Mouse (Mus musculus) limb, embryonic 12.5 days (tissue): Measurements from ENCODE around the gene Zfp157. TPM values are rescaled to one million over a fixed set of nuclear protein-coding genes. Genes with fewer than 3 reads are reported as not detected.
"Not testable (repeated sequence)": the region's sequence is repeated elsewhere in the genome, so short reads cannot be mapped to it uniquely, and the experiment has no call there.

Source experiments
- ATAC-seq: fragments of 200-750 bp; cut with Nextera tagmentation; 2 replicates; pipeline ENCODE4 v1.8.0; 2017; ENCODE audit warnings: low read depth, moderate TSS enrichment; ENCODE audit not compliant: insufficient number of reproducible peaks, insufficient read depth, low FRiP score, low TSS enrichment
- H3K27ac ChIP-seq: fragments of 300-500 bp; sonication (generic); 2 replicates; pipeline ENCODE4 v1.5.1; 2016; ENCODE audit warnings: mild to moderate bottlenecking, moderate library complexity
- H3K27me3 ChIP-seq: fragments of 300-500 bp; sonication (generic); 2 replicates; pipeline ENCODE4 v1.6.1; 2016; ENCODE audit warnings: mild to moderate bottlenecking, moderate library complexity
- H3K36me3 ChIP-seq: fragments of 300-500 bp; sonication (generic); 2 replicates; pipeline ENCODE4 v1.6.1; 2016; ENCODE audit warnings: mild to moderate bottlenecking, moderate library complexity
- H3K4me1 ChIP-seq: fragments of 300-500 bp; sonication (generic); replicated peaks from 2 replicates; pipeline ENCODE4 v1.6.1; 2016
- H3K4me2 ChIP-seq: fragments of 300-500 bp; sonication (generic); 2 replicates; pipeline ENCODE4 v1.6.1; 2016; ENCODE audit warnings: mild to moderate bottlenecking, moderate library complexity
- H3K4me3 ChIP-seq: fragments of 300-500 bp; sonication (generic); replicated peaks from 2 replicates; pipeline ENCODE4 v1.5.1; 2016; ENCODE audit warnings: mild to moderate bottlenecking
- H3K9ac ChIP-seq: fragments of 300-500 bp; sonication (generic); replicated peaks from 2 replicates; pipeline ENCODE4 v1.6.1; 2016; ENCODE audit warnings: mild to moderate bottlenecking, moderate library complexity
- H3K9me3 ChIP-seq: fragments of 300-500 bp; sonication (generic); 2 replicates; pipeline ENCODE4 v1.6.1; 2016; ENCODE audit warnings: mild to moderate bottlenecking, moderate library complexity
- WGBS: fragments of 180-500 bp; shearing (Covaris S2); methylation state at CpG from one replicate; pipeline ENCODE4 v1.1.7; 2016; 5-methylcytosine and 5-hydroxymethylcytosine counted together
- polyA plus RNA-seq: library from polyadenylated mRNA; unstranded; fragments of >200 nt; fragmentation: Nextera tagmentation; extraction: Ambion mirVana; gene quantifications from 2 replicates; pipeline ENCODE4 v1.2.1, GENCODE M21; 2016

The Zfp157 gene
- polyA plus RNA-seq = 57.3 and 57.4 TPM in 2 replicates

GRCm38 (mm10) chr5:138441286-138442194, at the start of gene Zfp157:
Zfp157 (plus strand) TSS chr5:138441468.
- Histone ChIP-seq H3K4me3 (peak within 1 kb of the TSS; percentile 95), H3K9me3 (no peaks in the 10 kb centered on the region), H3K9ac (peak within 1 kb of the TSS; percentile 96), H3K4me1 (peaks cover 18% of the 10 kb centered on the region), H3K27ac (peak within 1 kb of the TSS; percentile 90), H3K36me3 (peaks cover 32% of the 10 kb centered on the region), H3K4me2 (peak within 1 kb of the TSS; percentile 79), H3K27me3 (no peaks in the 10 kb centered on the region)
- peak; percentile 100 for ATAC-seq
- WGBS = under 1% methylated on average over 49 of the region's 49 CpGs

GRCm38 (mm10) chr5:138397795-138398337, 43.4 kb upstream of the Zfp157 start:
- 59% methylated on average over 2 of the region's 2 CpGs for WGBS
- no peaks in the 10 kb centered on the region for H3K4me1 ChIP-seq
- no peaks in the 10 kb centered on the region for H3K27me3 ChIP-seq
- no peak overlapping the region for H3K27ac ChIP-seq
- H3K9me3 ChIP-seq = no peaks in the 10 kb centered on the region
- no peaks in the 10 kb centered on the region for H3K36me3 ChIP-seq
- no peak overlapping the region for H3K4me2 ChIP-seq
- no peak for ATAC-seq
- no peak overlapping the region for H3K4me3 ChIP-seq
- H3K9ac ChIP-seq = no peak overlapping the region

- not testable (repeated sequence) for H3K9ac ChIP-seq, H3K4me1 ChIP-seq, ATAC-seq, H3K4me2 ChIP-seq, H3K9me3 ChIP-seq, H3K36me3 ChIP-seq, H3K27ac ChIP-seq, H3K4me3 ChIP-seq, H3K27me3 ChIP-seq
These were observed 40.8 kb upstream of the Zfp157 start for GRCm38 (mm10) chr5:138400431-138400830.

GRCm38 (mm10) chr5:138458371-138458770, 17.1 kb downstream of the Zfp157 start:
- no peaks in the 10 kb centered on the region for H3K27me3 ChIP-seq
- no peak overlapping the region for H3K9ac ChIP-seq
- ATAC-seq = no peak
- WGBS = 96% methylated on average over 4 of the region's 4 CpGs
- H3K4me3 ChIP-seq = no peak overlapping the region
- no peaks in the 10 kb centered on the region for H3K4me1 ChIP-seq
- no peak overlapping the region for H3K27ac ChIP-seq
- peaks cover 76% of the 10 kb centered on the region for H3K36me3 ChIP-seq
- no peak overlapping the region for H3K4me2 ChIP-seq
- peaks cover 52% of the 10 kb centered on the region for H3K9me3 ChIP-seq

GRCm38 (mm10) chr5:138459107-138459506, 17.8 kb downstream of the Zfp157 start:
- ATAC-seq = no peak
- WGBS = 89% methylated on average over 1 of the region's 1 CpGs
- Histone ChIP-seq H3K4me1 (no peaks in the 10 kb centered on the region), H3K27me3 (no peaks in the 10 kb centered on the region), H3K4me3 (no peak overlapping the region), H3K36me3 (peaks cover 71% of the 10 kb centered on the region), H3K27ac (no peak overlapping the region), H3K9ac (no peak overlapping the region), H3K4me2 (no peak overlapping the region), H3K9me3 (peaks cover 48% of the 10 kb centered on the region)

GRCm38 (mm10) chr5:138473601-138474000, 32.3 kb downstream of the Zfp157 start:
- H3K27ac ChIP-seq = no peak overlapping the region
- H3K9ac ChIP-seq = no peak overlapping the region
- no peaks in the 10 kb centered on the region for H3K4me1 ChIP-seq
- ATAC-seq = no peak
- no peaks in the 10 kb centered on the region for H3K27me3 ChIP-seq
- no peak overlapping the region for H3K4me3 ChIP-seq
- no peaks in the 10 kb centered on the region for H3K9me3 ChIP-seq
- H3K36me3 ChIP-seq = no peaks in the 10 kb centered on the region
- H3K4me2 ChIP-seq = no peak overlapping the region
- WGBS = 25% methylated on average over 6 of the region's 6 CpGs

GRCm38 (mm10) chr5:138504548-138504947, 63.3 kb downstream of the Zfp157 start:
- 96% methylated on average over 11 of the region's 12 CpGs for WGBS
- not testable (repeated sequence) for H3K9ac ChIP-seq, ATAC-seq, H3K27me3 ChIP-seq, H3K4me3 ChIP-seq, H3K9me3 ChIP-seq, H3K4me1 ChIP-seq, H3K4me2 ChIP-seq, H3K36me3 ChIP-seq, H3K27ac ChIP-seq

Other genes starting within 250 kb of the Zfp157 start
- gene Mblac1, start 247.2 kb upstream of the Zfp157 start, polyA plus RNA-seq = 9.7 and 12.2 TPM in 2 replicates
- gene Nxpe5, start 215.6 kb upstream of the Zfp157 start, polyA plus RNA-seq = not detected in 2 replicates
- gene Lamtor4, start 186.0 kb upstream of the Zfp157 start, polyA plus RNA-seq = 41.8 and 42.5 TPM in 2 replicates
- 9.7 and 11.0 TPM in 2 replicates for gene BC037034, start 177.4 kb upstream of the Zfp157 start, polyA plus RNA-seq
- 4.0 and 4.5 TPM in 2 replicates for gene Gal3st4, start 168.6 kb upstream of the Zfp157 start, polyA plus RNA-seq
- 0.12 and 0.25 TPM in 2 replicates for gene Gm43720, start 161.5 kb upstream of the Zfp157 start, polyA plus RNA-seq
- 62.5 and 62.8 TPM in 2 replicates for gene Gpc2, start 161.5 kb upstream of the Zfp157 start, polyA plus RNA-seq
- 8.2 and 9.2 TPM in 2 replicates for gene Stag3, start 161.2 kb upstream of the Zfp157 start, polyA plus RNA-seq
- not detected in 2 replicates for gene Pvrig, start 99.5 kb upstream of the Zfp157 start, polyA plus RNA-seq
- gene 1700123K08Rik, start 123.2 kb downstream of the Zfp157 start, polyA plus RNA-seq = not detected in 2 replicates
- 77.3 and 86.7 TPM in 2 replicates for gene Zfp68, start 178.3 kb downstream of the Zfp157 start, polyA plus RNA-seq
- gene A430033K04Rik, start 181.4 kb downstream of the Zfp157 start, polyA plus RNA-seq = 17.1 and 19.1 TPM in 2 replicates